Comparison of ENCODE assay signal across 23 mouse cellular contexts in the genomic region with DNA sequence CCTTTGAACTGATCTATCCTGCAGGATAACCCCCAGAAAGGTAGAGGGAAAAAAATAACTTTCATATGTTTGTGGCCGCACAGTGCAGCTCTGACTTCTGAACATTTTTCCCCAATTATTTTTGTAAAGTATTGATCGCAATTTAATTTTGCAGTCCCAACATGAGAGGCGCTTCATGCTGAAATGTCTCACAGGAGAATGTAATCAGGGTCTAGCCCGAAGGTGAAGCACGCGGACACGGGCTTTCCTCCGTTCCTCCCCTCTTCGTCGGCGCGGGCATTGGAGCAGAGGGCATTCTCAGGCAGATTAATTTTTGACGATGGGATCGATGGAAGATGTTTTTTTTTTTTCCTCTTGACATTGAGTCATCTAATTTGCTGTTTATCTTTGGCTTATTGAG.
DNase-seq lines count a peak whose midpoint lies in the region; ATAC-seq and TF ChIP-seq lines count a peak whose summit lies in the region.
"Had no signal": no experiment of that assay in that cellular context is flagged by ENCODE, and none has a peak within 500 bp of the region (broad histone marks: within the 10 kb centered on the region; RNA-seq: fewer than 3 reads in every experiment).

No protein-coding gene starts in this region.

- 86% methylated on average over 14 of the region's 14 CpGs for WGBS in midbrain, embryonic 12.5 days
- 94% methylated on average over 14 of the region's 14 CpGs for WGBS in midbrain, embryonic 10.5 days
- 83% methylated on average over 14 of the region's 14 CpGs for WGBS in midbrain, embryonic 14.5 days
- 83% methylated on average over 14 of the region's 14 CpGs for WGBS in midbrain, embryonic 15.5 days

- H3K9me3 ChIP-seq in midbrain, embryonic 12.5 days: no peaks in the 10 kb centered on the region
- no peaks in the 10 kb centered on the region for H3K9me3 ChIP-seq in midbrain, embryonic 10.5 days (replicated peaks)
- H3K9me3 ChIP-seq in midbrain, embryonic 14.5 days (ENCODE audit: control insufficient read depth, low read length): no peaks in the 10 kb centered on the region
- no peaks in the 10 kb centered on the region for H3K9me3 ChIP-seq in midbrain, embryonic 15.5 days

- no peaks in the 10 kb centered on the region for H3K27me3 ChIP-seq in midbrain, embryonic 12.5 days
- H3K27me3 ChIP-seq in midbrain, embryonic 10.5 days (ENCODE audit: low read depth, poor library complexity, severe bottlenecking): no peaks in the 10 kb centered on the region
- H3K27me3 ChIP-seq in midbrain, embryonic 14.5 days (ENCODE audit: control insufficient read depth, insufficient read depth, low read length): no peaks in the 10 kb centered on the region
- no peaks in the 10 kb centered on the region for H3K27me3 ChIP-seq in midbrain, embryonic 15.5 days (replicated peaks)
- H3K27me3 ChIP-seq: CH12.LX, Patski had no signal

- no peak overlapping the region for H3K9ac ChIP-seq in midbrain, embryonic 12.5 days (replicated peaks)
- no peak overlapping the region for H3K9ac ChIP-seq in midbrain, embryonic 14.5 days (replicated peaks; ENCODE audit: low read length)
- no peak overlapping the region for H3K9ac ChIP-seq in midbrain, embryonic 15.5 days

- ATAC-seq in midbrain, embryonic 12.5 days (ENCODE audit: low FRiP score, low read depth): 0 out of 2 replicates have a peak, but pooled peaks have one; percentile 52
- ATAC-seq in midbrain, embryonic 14.5 days (ENCODE audit: low FRiP score, low TSS enrichment): no peak; the same call in 1 of the 2 replicates
- ATAC-seq in midbrain, embryonic 15.5 days (replicated peaks): no peak
- ATAC-seq: activated CD4-positive, CD25-positive, alpha-beta regulatory T cell, adult 4 months; CD4-positive, CD25-positive, alpha-beta regulatory T cell, adult 4 months; Patski had no signal

- H3K4me1 ChIP-seq in midbrain, embryonic 12.5 days: no peaks in the 10 kb centered on the region
- H3K4me1 ChIP-seq in midbrain, embryonic 10.5 days: no peaks in the 10 kb centered on the region
- H3K4me1 ChIP-seq in midbrain, embryonic 14.5 days (ENCODE audit: control insufficient read depth, insufficient read depth, low read length): no peaks in the 10 kb centered on the region
- no peaks in the 10 kb centered on the region for H3K4me1 ChIP-seq in midbrain, embryonic 15.5 days

- TF ChIP-seq CTCF in brain, embryonic 14.5 days (IDR thresholded peaks at IDR 0.05; ENCODE audit: borderline replicate concordance, extremely low read depth, insufficient read depth, insufficient read length): no peak

- no peaks in the 10 kb centered on the region for H3K36me3 ChIP-seq in midbrain, embryonic 12.5 days
- no peaks in the 10 kb centered on the region for H3K36me3 ChIP-seq in midbrain, embryonic 10.5 days
- H3K36me3 ChIP-seq in midbrain, embryonic 14.5 days (ENCODE audit: control insufficient read depth, insufficient read depth, low read length): no peaks in the 10 kb centered on the region
- no peaks in the 10 kb centered on the region for H3K36me3 ChIP-seq in midbrain, embryonic 15.5 days (replicated peaks)
- H3K36me3 ChIP-seq: G1E had no signal

- no peak overlapping the region for H3K4me3 ChIP-seq in midbrain, embryonic 12.5 days
- H3K4me3 ChIP-seq in midbrain, embryonic 10.5 days: no peak overlapping the region
- H3K4me3 ChIP-seq in midbrain, embryonic 14.5 days (replicated peaks; ENCODE audit: low read depth, low read length): no peak overlapping the region
- H3K4me3 ChIP-seq in midbrain, embryonic 15.5 days: no peak overlapping the region

- peak; percentile 78 for DNase-seq in heart, adult 11 months
- no peak for DNase-seq in heart, adult 8-10 months (ENCODE audit: low spot score)
- no peak for DNase-seq in midbrain, embryonic 10.5 days (ENCODE audit: low spot score)
- peak; percentile 33 for DNase-seq in midbrain, embryonic 14.5 days
- DNase-seq in brain, embryonic 14.5 days (ENCODE audit: low read depth): peak; percentile 15
- no peak for DNase-seq in ovary, adult 18-20 months (ENCODE audit: low spot score)
- DNase-seq: adrenal gland, adult 2 months; adrenal gland, adult 8-10 months; adrenal gland, postnatal 10 days; adrenal gland, postnatal 14 days; adrenal gland, postnatal 25 days; adrenal gland, postnatal 36 days; B cell, adult 2 months; cerebellum, adult 11 months; cerebellum, adult 11-12 months; cerebellum, adult 18-20 months had no signal

- no peak overlapping the region for H3K27ac ChIP-seq in midbrain, embryonic 12.5 days (replicated peaks)
- H3K27ac ChIP-seq in midbrain, embryonic 10.5 days (replicated peaks): no peak overlapping the region
- H3K27ac ChIP-seq in midbrain, embryonic 14.5 days (replicated peaks; ENCODE audit: low read depth, low read length): no peak overlapping the region
- no peak overlapping the region for H3K27ac ChIP-seq in midbrain, embryonic 15.5 days

- TF ChIP-seq POLR2A in brain, embryonic 14.5 days (IDR thresholded peaks at IDR 0.05; ENCODE audit: borderline replicate concordance, extremely low read depth, insufficient read depth, insufficient read length, poor library complexity, severe bottlenecking): no peak

- H3K4me2 ChIP-seq in midbrain, embryonic 12.5 days (replicated peaks): no peak overlapping the region
- no peak overlapping the region for H3K4me2 ChIP-seq in midbrain, embryonic 14.5 days (ENCODE audit: low read length)
- no peak overlapping the region for H3K4me2 ChIP-seq in midbrain, embryonic 15.5 days

Comparison
In these comparisons a context has a peak if more than half of its experiments do, and no peak if none do; other contexts are left out.
1. DNase-seq: peak in heart, adult 11 months (single experiment), midbrain, embryonic 14.5 days (single experiment) and brain, embryonic 14.5 days (single experiment); none in heart, adult 8-10 months (single experiment), midbrain, embryonic 10.5 days (single experiment) and ovary, adult 18-20 months (single experiment).